ENCODE assay signal across 13 mouse cellular contexts in genomic region chr13:99761423-99761822, GRCm38 (mm10).
DNase-seq lines count a peak whose midpoint lies in the region; ATAC-seq lines count a peak whose summit lies in the region.
"Had no signal": no experiment of that assay in that cellular context is flagged by ENCODE, and none has a peak within 500 bp of the region (broad histone marks: within the 10 kb centered on the region; RNA-seq: fewer than 3 reads in every experiment).

No protein-coding gene starts in this region.

- DNase-seq in heart, adult 9 months (ENCODE audit: low spot score in 2 of 2), result no peak
- DNase-seq in ovary, adult 18-20 months (ENCODE audit: low spot score), result peak; percentile 5
- DNase-seq in ovary, postnatal 36 days (ENCODE audit: low spot score), result no peak
- peak; percentile 36 for DNase-seq in kidney, postnatal 14 days
- no peak for DNase-seq in thymus, adult 18-20 months
- DNase-seq in right cerebral cortex, postnatal 10 days (ENCODE audit: low spot score in 2 of 2), result no peak
- no peak for DNase-seq in adipocyte (ENCODE audit: low spot score)
- DNase-seq: adrenal gland, postnatal 10 days; lung, postnatal 14 days; thymus, adult 2 months had no signal

- H3K9ac ChIP-seq in heart, embryonic 12.5 days, result no peak overlapping the region
- H3K9ac ChIP-seq: embryonic facial prominence, embryonic 12.5 days had no signal

- no peaks in the 10 kb centered on the region for H3K36me3 ChIP-seq in heart, embryonic 12.5 days
- H3K36me3 ChIP-seq: embryonic facial prominence, embryonic 12.5 days had no signal

- WGBS in heart, embryonic 12.5 days, result 6% methylated on average over 4 of the region's 4 CpGs

- no peak overlapping the region for H3K27ac ChIP-seq in heart, embryonic 12.5 days (ENCODE audit: poor library complexity, severe bottlenecking)
- H3K27ac ChIP-seq: embryonic facial prominence, embryonic 12.5 days had no signal

- ATAC-seq in heart, embryonic 12.5 days (ENCODE audit: insufficient number of reproducible peaks, low FRiP score), result peak; percentile 73; the same call in 1 of the 2 replicates
- ATAC-seq: forebrain, embryonic 16.5 days had no signal

- H3K4me1 ChIP-seq in heart, embryonic 12.5 days (replicated peaks), result peaks cover 30% of the 10 kb centered on the region

- H3K4me2 ChIP-seq in heart, embryonic 12.5 days, result peak overlapping the region; percentile 29; the same call in 1 of the 2 replicates
- H3K4me2 ChIP-seq: embryonic facial prominence, embryonic 12.5 days had no signal

- H3K9me3 ChIP-seq in heart, embryonic 12.5 days (replicated peaks), result no peaks in the 10 kb centered on the region
- H3K9me3 ChIP-seq: embryonic facial prominence, embryonic 12.5 days had no signal

- no peak overlapping the region for H3K4me3 ChIP-seq in heart, embryonic 12.5 days
- H3K4me3 ChIP-seq: embryonic facial prominence, embryonic 12.5 days had no signal

- H3K27me3 ChIP-seq in heart, embryonic 12.5 days (replicated peaks), result no peaks in the 10 kb centered on the region
- H3K27me3 ChIP-seq: embryonic facial prominence, embryonic 12.5 days had no signal

Comparison
In these comparisons a context has a peak if more than half of its experiments do, and no peak if none do; other contexts are left out.
1. DNase-seq: peak in ovary, adult 18-20 months (single experiment) and kidney, postnatal 14 days (single experiment); none in heart, adult 9 months (0 of 2), ovary, postnatal 36 days (single experiment), thymus, adult 18-20 months (0 of 2), right cerebral cortex, postnatal 10 days (0 of 2) and adipocyte (single experiment).